Mouse (Mus musculus) adrenal gland, postnatal 10 days (tissue): ENCODE results near the gene Soga1. TPM values are rescaled to one million over a fixed set of nuclear protein-coding genes. Genes with fewer than 3 reads are reported as not detected.
A peak's percentile ranks its signal among the peaks of the same experiment; 100 is the strongest.

Experiments used
- DNase-seq: peaks from one replicate; pipeline ENCODE4 v3.0.0; 2021; ENCODE audit warnings: mixed read lengths
- total RNA-seq, 2 experiments: library from RNA; stranded (reverse); gene quantifications; 2 replicates each; pipeline ENCODE4 v1.2.3; 2021

Soga1 gene
- total RNA-seq, 2 experiments from 2014 or later: 30.3 to 35.9 TPM

- DNase-seq: no peak
Measured at GRCm38 (mm10) chr2:156981291-156981690, 97.8 kb downstream of the Soga1 start.

- no peak for DNase-seq
Measured at GRCm38 (mm10) chr2:156980059-156980458, 99.0 kb downstream of the Soga1 start.

GRCm38 (mm10) chr2:156976711-156977110, 102.3 kb downstream of the Soga1 start:
- no peak for DNase-seq

GRCm38 (mm10) chr2:156974967-156975366, 104.1 kb downstream of the Soga1 start:
- no peak for DNase-seq

GRCm38 (mm10) chr2:156973316-156974100, 105.5 kb downstream of the Soga1 start:
- peak; percentile 21 for DNase-seq

GRCm38 (mm10) chr2:156970253-156970652, 108.8 kb downstream of the Soga1 start:
- no peak for DNase-seq

GRCm38 (mm10) chr2:156968501-156968900, 110.6 kb downstream of the Soga1 start:
- no peak for DNase-seq

DNA sequence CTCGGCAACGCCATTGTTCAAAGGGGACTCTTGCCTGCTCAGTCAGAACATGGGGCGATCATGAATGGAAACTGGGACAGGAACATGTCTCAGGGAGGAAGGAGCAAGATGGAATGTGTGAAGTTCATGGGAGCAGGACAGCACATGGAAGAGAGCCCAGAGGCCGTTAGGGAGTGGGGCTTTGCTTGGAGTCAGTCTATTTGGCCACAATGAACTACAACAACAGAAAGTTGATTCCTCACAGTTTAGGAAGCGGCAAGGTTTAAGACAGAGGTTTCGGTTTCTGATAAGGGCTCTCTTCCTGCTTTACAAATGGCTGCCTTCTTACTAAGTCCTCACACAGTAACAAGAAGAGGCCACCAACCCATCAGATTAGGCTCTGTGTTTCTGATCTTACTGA, 111.7 kb downstream of the Soga1 start:
- no peak for DNase-seq

Other genes with a start within 250 kb of the Soga1 start
- 1 to 10 TPM; 8.1 to 9.7 TPM for gene Tgif2, start 239.2 kb downstream of the Soga1 start, total RNA-seq
- 1 to 10 TPM; 2.0 to 4.0 TPM for gene 4930518I15Rik, start 221.3 kb downstream of the Soga1 start, total RNA-seq
- gene Rab5if, start 216.1 kb downstream of the Soga1 start, total RNA-seq: 100 to 1,000 TPM; 277 to 282 TPM
- gene Sla2, start 192.1 kb downstream of the Soga1 start, total RNA-seq: under 1 TPM; 0.18 to 0.30 TPM
- gene Ndrg3, start 87.2 kb downstream of the Soga1 start, total RNA-seq: 10 to 100 TPM; 51.3 to 59.2 TPM
- 10 to 100 TPM in 1 of 2 experiments, 1 to 10 TPM in 1; 9.2 to 12.8 TPM for gene Dsn1, start 72.1 kb downstream of the Soga1 start, total RNA-seq
- not detected for gene Tldc2, start 7.8 kb upstream of the Soga1 start, total RNA-seq
- gene Samhd1, start 56.0 kb upstream of the Soga1 start, total RNA-seq: 10 to 100 TPM; 26.7 to 31.4 TPM
- 10 to 100 TPM; 11.1 to 13.5 TPM for gene Rbl1, start 125.3 kb upstream of the Soga1 start, total RNA-seq
- gene Rpn2, start 199.8 kb upstream of the Soga1 start, total RNA-seq: 100 to 1,000 TPM; 189 to 199 TPM
- under 1 TPM in 1 of 2 experiments, not detected in 1; 0.42 TPM for gene Mroh8, start 200.3 kb upstream of the Soga1 start, total RNA-seq